Mouse (Mus musculus) C2C12 (cell line): Measurements from ENCODE around the gene Dnajb4.

Experiments
- CEBPB ChIP-seq: IDR thresholded peaks from one replicate; pipeline ENCODE4 v1.6.1; 2011; ENCODE audit warnings: low read depth, mild to moderate bottlenecking, control low read depth, moderate library complexity
- CTCF ChIP-seq: IDR thresholded peaks from one replicate; pipeline ENCODE4 v1.5.1; 2011; ENCODE audit not compliant: control insufficient read depth, insufficient read depth, insufficient read length
- FOSL1 ChIP-seq: IDR thresholded peaks from one replicate; pipeline ENCODE4 v1.8.0; 2011; ENCODE audit warnings: mild to moderate bottlenecking, low read length; ENCODE audit not compliant: poor library complexity, insufficient read depth, severe bottlenecking
- MAX ChIP-seq: IDR thresholded peaks from one replicate; pipeline ENCODE4 v1.6.1; 2011; ENCODE audit warnings: mild to moderate bottlenecking, control low read depth
- MYOD1 ChIP-seq: IDR thresholded peaks from one replicate; pipeline ENCODE4 v1.6.1; 2011; ENCODE audit warnings: low read depth; ENCODE audit not compliant: control insufficient read depth, insufficient read length
- USF1 ChIP-seq: IDR thresholded peaks from one replicate; pipeline ENCODE4 v1.6.1; 2011; ENCODE audit warnings: low read depth, mild to moderate bottlenecking, control low read depth, moderate library complexity

DNA sequence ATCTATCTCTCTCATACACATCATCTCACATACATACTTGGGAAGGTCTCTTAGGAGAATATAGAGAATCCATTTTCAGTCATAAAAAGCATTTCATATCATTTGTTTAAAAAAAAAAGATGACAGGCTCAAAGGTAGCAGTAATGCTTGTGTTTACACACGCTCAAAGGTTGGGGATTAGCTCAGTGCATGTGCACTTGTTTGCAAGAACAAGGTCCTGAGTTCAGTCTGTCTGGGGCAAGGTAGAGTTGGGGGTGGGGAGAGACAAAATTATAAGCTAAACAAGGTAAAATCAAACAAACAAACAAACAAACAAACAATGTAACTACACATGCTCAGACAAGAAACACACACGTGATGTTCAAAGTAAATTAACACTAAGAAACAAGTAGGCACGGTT is 8.9 kb downstream of the Dnajb4 start:
- no peak for TF ChIP-seq CTCF
- TF ChIP-seq MAX: no peak
- TF ChIP-seq FOSL1: no peak
- no peak for TF ChIP-seq MYOD1
- no peak for TF ChIP-seq USF1
- TF ChIP-seq CEBPB: no peak
